Mouse (Mus musculus) cerebellum, postnatal 10 days (tissue): ENCODE measurements around the gene Rptn.
A peak's percentile ranks its signal among the peaks of the same experiment; 100 is the strongest.

Source experiments
- DNase-seq, 2 experiments: peaks; one replicate each; pipeline ENCODE4 v3.0.0; 2021; ENCODE audit warnings: mixed read lengths in 2 of 2

Gene Rptn

GRCm38 (mm10) chr3:93393366-93393765 lies at the start of gene Rptn:
Gene Rptn (plus strand): TSS chr3:93393699.
- DNase-seq: no peak

GRCm38 (mm10) chr3:93346896-93347295 lies 46.6 kb upstream of the Rptn start:
- no peak for DNase-seq

DNA sequence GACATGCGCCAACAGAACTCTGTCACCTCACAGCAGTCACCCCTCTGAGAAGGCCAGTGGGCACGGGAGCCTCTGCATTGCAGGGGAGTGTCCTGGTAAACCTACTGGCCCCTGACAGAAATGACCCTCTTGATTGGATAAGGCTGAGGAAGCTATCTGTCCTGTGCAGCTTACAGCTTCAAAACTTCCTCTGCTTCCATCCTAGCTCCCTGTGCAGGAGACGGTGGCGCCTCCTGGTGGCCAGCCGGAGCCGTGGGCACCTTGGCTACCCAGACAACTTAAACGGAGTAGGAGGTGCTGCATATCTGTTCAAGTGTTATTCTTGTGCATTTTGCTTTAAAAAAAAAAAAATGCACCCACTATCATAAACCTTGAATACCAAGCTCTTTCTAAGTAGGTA lies 33.5 kb upstream of the Rptn start:
- DNase-seq: peak; percentile 76 to 82

GRCm38 (mm10) chr3:93361933-93362574 lies 31.4 kb upstream of the Rptn start:
- peak; percentile 20 to 58 for DNase-seq

- DNase-seq: no peak
Observed at GRCm38 (mm10) chr3:93366966-93367575, 26.4 kb upstream of the Rptn start.

GRCm38 (mm10) chr3:93368171-93368570 lies 25.3 kb upstream of the Rptn start:
- DNase-seq: no peak

GRCm38 (mm10) chr3:93373416-93373815 lies 20.1 kb upstream of the Rptn start:
- DNase-seq: no peak

- DNase-seq: no peak
Observed at GRCm38 (mm10) chr3:93375196-93375595, 18.3 kb upstream of the Rptn start.

GRCm38 (mm10) chr3:93375601-93376000 lies 17.9 kb upstream of the Rptn start:
- DNase-seq: no peak

GRCm38 (mm10) chr3:93378146-93378545 lies 15.4 kb upstream of the Rptn start:
- peak; percentile 17 to 28 for DNase-seq

GRCm38 (mm10) chr3:93403936-93404335 lies 10.4 kb downstream of the Rptn start:
- no peak for DNase-seq

- DNase-seq: peak; percentile 40 to 49
Observed at GRCm38 (mm10) chr3:93406992-93407391, 13.5 kb downstream of the Rptn start.

GRCm38 (mm10) chr3:93411905-93412304 lies 18.4 kb downstream of the Rptn start:
- DNase-seq: no peak

GRCm38 (mm10) chr3:93431673-93432072 lies 38.2 kb downstream of the Rptn start:
- DNase-seq: no peak

DNA sequence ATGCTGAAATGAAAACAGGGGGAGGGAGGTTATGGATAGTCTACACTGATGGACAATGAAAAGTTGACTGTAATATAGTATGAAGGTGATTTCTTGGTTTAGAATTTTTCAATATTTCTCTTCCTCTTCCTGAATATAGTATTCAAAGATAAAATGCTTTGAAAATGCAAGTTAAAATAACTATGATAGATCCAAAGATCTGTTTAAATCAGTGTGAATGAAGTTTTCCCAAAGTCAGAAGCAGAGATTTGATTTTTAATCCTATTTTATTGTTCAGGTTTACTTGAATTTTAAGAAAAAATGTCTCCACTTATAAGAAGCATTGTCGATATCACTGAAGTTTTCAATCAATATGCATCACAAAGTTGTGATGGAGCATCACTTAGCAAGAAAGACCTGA lies 48.5 kb downstream of the Rptn start, which contains the start of gene Tchh:
Tchh (plus strand) TSS at position 301 of the 400 bp plus-strand sequence.
- no peak for DNase-seq

GRCm38 (mm10) chr3:93443501-93444101 lies 50.1 kb downstream of the Rptn start:
- peak; percentile 26 to 30 for DNase-seq

- peak; percentile 53 to 72 for DNase-seq
Observed at GRCm38 (mm10) chr3:93444343-93445164, 51.1 kb downstream of the Rptn start.

- DNase-seq: peak; percentile 15 to 16
Observed at GRCm38 (mm10) chr3:93445165-93445705, 51.7 kb downstream of the Rptn start.

GRCm38 (mm10) chr3:93446128-93446755 lies 52.7 kb downstream of the Rptn start:
- DNase-seq: peak; percentile 30 to 48

- DNase-seq: peak in 1 of 2 experiments; percentile 6
Observed at GRCm38 (mm10) chr3:93446756-93447137, 53.2 kb downstream of the Rptn start.

DNA sequence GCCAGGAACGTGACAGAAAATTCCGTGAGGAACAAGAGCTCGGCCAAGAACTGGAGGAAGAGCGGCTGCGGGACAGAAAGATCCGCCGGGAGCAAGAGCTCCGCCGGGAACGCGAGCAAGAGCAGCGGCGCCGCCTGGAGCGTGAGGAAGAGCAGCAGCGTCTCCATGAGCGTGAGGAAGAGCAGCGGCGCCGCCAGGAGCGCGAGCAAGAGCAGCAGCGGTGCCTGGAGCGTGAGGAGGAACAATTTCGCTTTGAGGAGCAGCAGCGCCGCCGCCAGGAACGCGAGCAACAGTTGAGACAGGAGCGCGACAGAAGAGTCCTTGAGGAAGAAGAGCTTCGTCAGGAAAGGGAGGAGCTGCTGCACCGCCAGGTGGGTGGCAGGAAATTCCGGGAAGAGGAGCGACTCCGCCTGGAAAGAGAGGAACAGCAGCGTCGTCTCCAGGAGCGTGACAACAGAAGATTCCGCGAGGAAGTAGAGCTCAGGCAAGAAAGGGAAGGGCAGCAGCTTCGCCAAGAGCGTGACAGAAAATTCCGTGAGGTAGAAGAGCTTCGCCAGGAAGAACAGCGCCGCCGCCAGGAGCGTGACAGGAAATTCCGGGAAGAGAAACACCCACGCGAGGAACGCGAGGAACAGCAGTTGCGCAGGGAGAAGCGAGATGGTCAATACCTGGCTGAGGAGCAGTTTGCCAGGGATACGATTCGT lies 53.8 kb downstream of the Rptn start:
- peak; percentile 65 to 70 for DNase-seq
